Mouse (Mus musculus) lung, embryonic 16.5 days (tissue): ENCODE measurements around the gene Snap23. TPM values are rescaled to one million over a fixed set of nuclear protein-coding genes. Genes with fewer than 3 reads are reported as not detected.

Source experiments
- ATAC-seq: fragments of 200-750 bp; cut with Nextera tagmentation; 2 replicates; pipeline ENCODE4 v1.8.0; 2017; ENCODE audit warnings: low read depth, mild to moderate bottlenecking, moderate library complexity
- H3K27ac ChIP-seq: fragments of 300-500 bp; sonication (generic); 2 replicates; pipeline ENCODE4 v1.5.1; 2014; ENCODE audit warnings: mild to moderate bottlenecking, control low read depth, low read length
- H3K27me3 ChIP-seq: fragments of 300-500 bp; sonication (generic); 2 replicates; pipeline ENCODE4 v1.6.1; 2014; ENCODE audit warnings: low read depth, low read length, mixed read lengths; ENCODE audit not compliant: control insufficient read depth, insufficient read depth
- H3K36me3 ChIP-seq: fragments of 300-500 bp; sonication (generic); 2 replicates; pipeline ENCODE4 v1.6.1; 2014; ENCODE audit warnings: low read length; ENCODE audit not compliant: control insufficient read depth, insufficient read depth
- H3K4me1 ChIP-seq: fragments of 300-500 bp; sonication (generic); replicated peaks from 2 replicates; pipeline ENCODE4 v1.6.1; 2014; ENCODE audit warnings: low read length, mixed read lengths; ENCODE audit not compliant: control insufficient read depth, insufficient read depth
- H3K4me2 ChIP-seq: fragments of 300-500 bp; sonication (generic); 2 replicates; pipeline ENCODE4 v1.6.1; 2014; ENCODE audit warnings: low read depth, low read length, control low read depth
- H3K4me3 ChIP-seq: fragments of 300-500 bp; sonication (generic); 2 replicates; pipeline ENCODE4 v1.5.1; 2014; ENCODE audit warnings: mild to moderate bottlenecking, low read length, control low read depth
- H3K9ac ChIP-seq: fragments of 300-500 bp; sonication (generic); 2 replicates; pipeline ENCODE4 v1.6.1; 2014; ENCODE audit warnings: low read length, control low read depth
- H3K9me3 ChIP-seq: fragments of 300-500 bp; sonication (generic); 2 replicates; pipeline ENCODE4 v1.6.1; 2016; ENCODE audit warnings: low read length; ENCODE audit not compliant: control insufficient read depth
- WGBS: fragments of 180-500 bp; shearing (Covaris S2); extraction: QIAGEN DNeasy Blood & Tissue Kit; methylation state at CpG from one replicate; pipeline ENCODE4 v1.1.7; 2014; 5-methylcytosine and 5-hydroxymethylcytosine counted together
- polyA plus RNA-seq: library from polyadenylated mRNA; unstranded; fragments of >200 nt; fragmentation: Nextera tagmentation; extraction: Ambion mirVana; gene quantifications from 2 replicates; pipeline ENCODE4 v1.2.1, GENCODE M21; 2015

Gene Snap23
- 57.2 and 59.6 TPM in 2 replicates for polyA plus RNA-seq

GRCm38 (mm10) chr2:120566886-120567797, at the start of gene Snap23:
Snap23 (plus strand) TSS chr2:120567671.
- Histone ChIP-seq H3K27me3 (no peaks in the 10 kb centered on the region), H3K9me3 (no peaks in the 10 kb centered on the region), H3K9ac (peak within 1 kb of the TSS; percentile 85), H3K36me3 (peaks cover 2% of the 10 kb centered on the region; the same call in 1 of the 2 replicates), H3K4me1 (peaks cover 14% of the 10 kb centered on the region), H3K4me2 (peak within 1 kb of the TSS; percentile 59), H3K4me3 (peak within 1 kb of the TSS; percentile 67), H3K27ac (peak within 1 kb of the TSS; percentile 90)
- under 1% methylated on average over 42 of the region's 42 CpGs for WGBS
- peak; percentile 97 for ATAC-seq

GRCm38 (mm10) chr2:120518547-120519210, 48.8 kb upstream of the Snap23 start:
- Histone ChIP-seq H3K4me2 (no peak overlapping the region), H3K9me3 (no peaks in the 10 kb centered on the region), H3K4me1 (no peaks in the 10 kb centered on the region), H3K36me3 (peaks cover 52% of the 10 kb centered on the region), H3K4me3 (no peak overlapping the region), H3K27ac (no peak overlapping the region), H3K27me3 (no peaks in the 10 kb centered on the region), H3K9ac (no peak overlapping the region)
- no peak for ATAC-seq
- 89% methylated on average over 5 of the region's 5 CpGs for WGBS

GRCm38 (mm10) chr2:120526771-120527170, 40.7 kb upstream of the Snap23 start:
- no peak overlapping the region for H3K4me3 ChIP-seq
- H3K9ac ChIP-seq: no peak overlapping the region
- no peaks in the 10 kb centered on the region for H3K27me3 ChIP-seq
- no peak overlapping the region for H3K4me2 ChIP-seq
- no peak overlapping the region for H3K27ac ChIP-seq
- H3K36me3 ChIP-seq: peaks cover 36% of the 10 kb centered on the region
- H3K9me3 ChIP-seq: no peaks in the 10 kb centered on the region
- 82% methylated on average over 5 of the region's 5 CpGs for WGBS
- no peaks in the 10 kb centered on the region for H3K4me1 ChIP-seq
- ATAC-seq: no peak

GRCm38 (mm10) chr2:120529531-120529930, 37.9 kb upstream of the Snap23 start:
- no peaks in the 10 kb centered on the region for H3K4me1 ChIP-seq
- no peak overlapping the region for H3K9ac ChIP-seq
- no peak overlapping the region for H3K4me3 ChIP-seq
- no peaks in the 10 kb centered on the region for H3K27me3 ChIP-seq
- ATAC-seq: no peak
- no peaks in the 10 kb centered on the region for H3K9me3 ChIP-seq
- H3K4me2 ChIP-seq: no peak overlapping the region
- H3K36me3 ChIP-seq: peaks cover 26% of the 10 kb centered on the region
- no peak overlapping the region for H3K27ac ChIP-seq

GRCm38 (mm10) chr2:120531223-120531622, 36.2 kb upstream of the Snap23 start:
- H3K27me3 ChIP-seq: no peaks in the 10 kb centered on the region
- H3K36me3 ChIP-seq: peaks cover 28% of the 10 kb centered on the region
- H3K9ac ChIP-seq: no peak overlapping the region
- H3K4me2 ChIP-seq: no peak overlapping the region
- no peak overlapping the region for H3K4me3 ChIP-seq
- no peak for ATAC-seq
- WGBS: 90% methylated on average over 4 of the region's 4 CpGs
- H3K4me1 ChIP-seq: no peaks in the 10 kb centered on the region
- H3K9me3 ChIP-seq: no peaks in the 10 kb centered on the region
- no peak overlapping the region for H3K27ac ChIP-seq

- Histone ChIP-seq H3K36me3 (peaks cover 9% of the 10 kb centered on the region), H3K4me3 (peak overlapping the region; percentile 30), H3K27me3 (no peaks in the 10 kb centered on the region), H3K4me1 (peaks cover 14% of the 10 kb centered on the region), H3K9me3 (no peaks in the 10 kb centered on the region), H3K9ac (no peak overlapping the region), H3K4me2 (peak overlapping the region; percentile 49), H3K27ac (peak overlapping the region; percentile 88)
- ATAC-seq: peak; percentile 18; the same call in 1 of the 2 replicates
- 44% methylated on average over 3 of the region's 3 CpGs for WGBS
These were observed 28.1 kb upstream of the Snap23 start for GRCm38 (mm10) chr2:120539333-120539732.

GRCm38 (mm10) chr2:120539778-120540208, 27.7 kb upstream of the Snap23 start:
- Histone ChIP-seq H3K4me2 (peak overlapping the region; percentile 49), H3K36me3 (peaks cover 6% of the 10 kb centered on the region), H3K27me3 (no peaks in the 10 kb centered on the region), H3K4me1 (peaks cover 14% of the 10 kb centered on the region), H3K9me3 (no peaks in the 10 kb centered on the region), H3K9ac (no peak overlapping the region), H3K27ac (peak overlapping the region; percentile 88), H3K4me3 (peak overlapping the region; percentile 30)
- ATAC-seq: peak; percentile 99
- WGBS: 8% methylated on average over 1 of the region's 1 CpGs

GRCm38 (mm10) chr2:120544732-120545131, 22.7 kb upstream of the Snap23 start:
- Histone ChIP-seq H3K4me2 (no peak overlapping the region), H3K4me1 (peaks cover 8% of the 10 kb centered on the region), H3K27ac (no peak overlapping the region), H3K27me3 (no peaks in the 10 kb centered on the region), H3K36me3 (no peaks in the 10 kb centered on the region), H3K9ac (no peak overlapping the region), H3K9me3 (no peaks in the 10 kb centered on the region), H3K4me3 (no peak overlapping the region)
- WGBS: 88% methylated on average over 2 of the region's 2 CpGs
- ATAC-seq: no peak

GRCm38 (mm10) chr2:120556868-120557267, 10.6 kb upstream of the Snap23 start:
- no peak for ATAC-seq
- no peaks in the 10 kb centered on the region for H3K27me3 ChIP-seq
- no peak overlapping the region for H3K9ac ChIP-seq
- 47% methylated on average over 3 of the region's 3 CpGs for WGBS
- no peak overlapping the region for H3K27ac ChIP-seq
- no peak overlapping the region for H3K4me2 ChIP-seq
- no peaks in the 10 kb centered on the region for H3K9me3 ChIP-seq
- H3K4me3 ChIP-seq: no peak overlapping the region
- peaks cover 11% of the 10 kb centered on the region for H3K36me3 ChIP-seq
- H3K4me1 ChIP-seq: no peaks in the 10 kb centered on the region; the same call in 1 of the 2 replicates
